Mouse (Mus musculus) CD4-positive, CD25-positive, alpha-beta regulatory T cell, adult 2 months (primary cell): ENCODE results near the gene Slc25a47.

ENCODE experiments used
- DNase-seq: peaks from one replicate; pipeline ENCODE4 v3.0.0-alpha.2; 2012; ENCODE audit warnings: low read depth, low spot score

Slc25a47 gene

DNA sequence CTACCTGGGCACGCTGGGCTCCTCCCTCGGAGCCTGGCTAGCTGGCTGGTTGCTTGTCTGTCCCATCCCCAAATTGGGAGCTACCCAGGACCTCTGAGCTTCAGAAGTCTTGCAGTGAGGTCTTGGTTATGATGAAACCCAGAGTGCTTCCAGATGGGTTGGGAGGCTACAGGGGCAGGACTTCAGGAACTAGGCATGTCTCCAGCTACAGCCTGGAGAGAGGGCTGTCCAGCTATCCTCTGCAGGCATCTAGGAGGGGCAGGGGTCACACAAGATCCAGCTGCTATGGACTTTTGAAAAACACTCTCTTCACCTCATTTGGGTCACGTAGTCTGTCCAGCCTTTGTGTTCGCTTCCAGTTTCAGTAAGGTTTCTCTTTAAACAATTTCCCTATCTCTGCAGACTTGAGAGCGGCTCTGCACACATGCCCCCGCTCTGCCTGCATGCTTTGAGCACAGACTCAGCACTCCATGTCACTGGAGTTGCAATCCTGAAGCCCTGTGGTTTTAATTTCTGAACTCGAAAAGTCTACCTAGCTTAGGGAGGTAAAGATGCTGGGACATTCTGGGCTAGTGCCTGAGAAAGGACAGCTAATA is 21.8 kb downstream of the Slc25a47 start:
- DNase-seq: no peak

DNA sequence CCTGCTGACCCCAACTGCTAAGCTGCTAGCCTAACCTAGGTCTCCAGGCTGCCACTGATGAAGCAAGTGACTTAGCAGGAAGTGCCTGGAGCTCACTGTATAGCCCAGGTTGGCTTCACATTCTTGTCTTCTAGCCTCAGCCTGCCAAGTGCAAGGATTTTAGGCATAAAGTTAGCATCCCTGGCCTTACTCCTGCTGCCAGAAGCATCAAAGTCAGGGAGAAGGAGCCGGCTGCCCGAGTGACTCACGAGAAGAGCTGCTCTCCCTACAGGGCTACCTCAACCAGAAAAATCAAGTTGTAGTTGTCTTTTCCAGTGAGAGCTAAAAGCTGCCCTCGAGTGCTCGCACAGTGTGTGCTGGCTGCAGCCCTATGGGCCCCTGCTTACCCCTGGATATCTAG is 22.6 kb downstream of the Slc25a47 start:
- DNase-seq: no peak

DNA sequence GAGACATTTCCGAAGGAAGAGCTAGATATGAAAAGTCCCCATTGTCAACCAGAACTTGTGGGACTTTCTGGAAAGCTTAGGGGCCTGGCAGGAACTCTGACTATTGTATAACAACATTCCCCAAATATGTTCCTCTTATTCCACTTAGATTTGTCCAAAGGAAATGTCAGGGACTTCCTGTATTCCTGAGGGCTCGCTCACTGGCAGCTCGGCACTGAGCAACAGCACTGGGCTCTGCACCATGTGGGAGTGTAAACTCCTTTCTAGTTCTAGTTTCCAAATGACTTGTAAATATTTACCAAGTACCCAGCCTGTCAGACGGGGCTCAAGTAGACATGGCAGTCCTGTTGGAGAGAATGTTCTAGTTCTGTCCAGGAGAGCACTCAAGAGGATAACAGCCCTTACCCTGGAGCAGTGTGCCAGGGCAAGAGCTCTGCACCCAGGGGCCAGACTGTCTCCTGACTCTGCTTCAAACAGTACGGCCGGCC is 29.2 kb downstream of the Slc25a47 start:
- no peak for DNase-seq

- DNase-seq: peak; percentile 36
Measured at GRCm38 (mm10) chr12:108869575-108869974, 33.7 kb downstream of the Slc25a47 start.

- DNase-seq: no peak
Measured at GRCm38 (mm10) chr12:108873122-108873521, 37.3 kb downstream of the Slc25a47 start.

GRCm38 (mm10) chr12:108879138-108879537 is 43.3 kb downstream of the Slc25a47 start:
- DNase-seq: no peak

- no peak for DNase-seq
Measured at GRCm38 (mm10) chr12:108880606-108881005, 44.8 kb downstream of the Slc25a47 start.

- no peak for DNase-seq
Measured at GRCm38 (mm10) chr12:108881192-108881591, 45.3 kb downstream of the Slc25a47 start.

- no peak for DNase-seq
Measured at GRCm38 (mm10) chr12:108882776-108883175, 46.9 kb downstream of the Slc25a47 start.

DNA sequence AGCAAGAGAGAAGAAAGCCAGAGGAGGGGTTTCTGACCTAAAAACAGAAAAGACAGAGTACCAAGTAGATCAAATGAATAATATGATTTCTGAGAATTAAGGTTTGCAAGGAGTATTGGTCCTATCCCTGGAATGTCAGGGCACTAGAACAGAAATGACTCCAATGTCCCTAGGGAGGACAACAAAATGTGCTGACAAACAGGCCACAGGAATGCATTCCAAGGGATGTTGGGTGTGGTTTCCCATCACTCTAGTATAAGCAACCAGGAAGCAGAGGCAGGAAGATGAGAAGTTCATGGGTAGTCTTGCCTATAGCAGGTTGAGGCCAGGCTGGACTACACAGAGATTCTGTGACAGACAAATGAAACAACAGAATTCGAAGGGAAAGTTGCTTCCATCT is 50.1 kb downstream of the Slc25a47 start:
- no peak for DNase-seq

GRCm38 (mm10) chr12:108887077-108887476 is 51.2 kb downstream of the Slc25a47 start:
- DNase-seq: no peak

GRCm38 (mm10) chr12:108888632-108889031 is 52.8 kb downstream of the Slc25a47 start:
- DNase-seq: no peak

GRCm38 (mm10) chr12:108892989-108893714 is 57.3 kb downstream of the Slc25a47 start, which contains the start of gene Wdr25:
Gene Wdr25, plus strand, starts transcription at chr12:108893631.
- DNase-seq: peak; percentile 53

DNA sequence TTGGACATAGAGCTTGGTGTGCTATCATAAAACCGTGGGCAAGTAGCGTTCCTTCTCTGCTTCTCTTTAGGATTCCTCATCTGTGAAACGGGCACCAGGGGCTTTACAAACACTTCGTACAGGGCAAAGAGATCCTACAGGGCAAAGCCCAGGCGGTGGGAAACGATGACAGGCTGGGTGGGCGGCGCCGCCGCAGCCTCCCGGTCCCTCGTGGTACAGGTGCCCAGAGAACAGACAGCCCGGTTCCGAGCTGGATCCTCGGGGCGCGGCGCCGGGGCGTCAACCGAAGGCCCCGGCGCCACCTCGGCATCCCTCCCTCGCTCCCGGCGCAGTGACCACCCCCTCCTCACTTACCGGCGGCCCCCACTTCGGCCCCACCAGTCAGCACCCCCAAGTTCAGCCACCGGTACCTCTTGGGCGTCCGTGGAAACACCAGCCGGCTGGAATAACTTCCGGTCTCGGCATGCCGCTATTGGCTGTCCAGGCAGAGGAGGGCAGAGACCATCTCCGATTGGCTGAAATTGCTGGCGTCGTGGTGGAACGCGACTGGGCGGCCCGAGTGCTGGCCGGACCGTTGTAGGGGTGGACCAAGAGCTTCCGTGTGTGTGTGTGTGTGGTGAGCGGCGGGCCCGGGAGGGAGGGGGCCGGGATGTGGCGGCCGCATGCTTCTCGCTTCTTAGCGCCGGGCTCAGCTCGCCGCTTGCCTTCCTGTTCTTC is 58.0 kb downstream of the Slc25a47 start, which contains the start of gene Wars:
TSS of gene Wars (minus strand) at position 460 of the 717 bp plus-strand sequence.
- peak; percentile 93 for DNase-seq

GRCm38 (mm10) chr12:108894432-108894816 is 58.6 kb downstream of the Slc25a47 start:
- no peak for DNase-seq

DNA sequence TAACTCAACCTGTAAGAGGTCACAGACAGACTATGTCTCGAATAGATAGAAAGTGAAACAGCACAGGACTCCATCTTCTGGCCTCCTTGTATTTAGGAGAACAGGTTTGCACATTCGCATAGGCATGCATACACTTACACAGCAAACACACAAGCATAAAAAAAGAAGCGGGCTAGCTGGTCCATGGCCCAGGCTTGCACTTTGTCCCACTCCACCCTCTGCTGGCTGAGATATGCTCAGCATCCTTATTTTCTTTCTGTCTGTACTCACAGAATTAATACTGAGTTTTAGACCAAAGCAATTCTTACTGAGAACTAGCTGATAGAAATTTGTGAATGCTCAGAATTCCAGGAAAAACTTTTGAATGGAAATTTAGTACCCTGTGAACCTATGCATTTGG is 60.2 kb downstream of the Slc25a47 start:
- peak; percentile 50 for DNase-seq

- no peak for DNase-seq
Measured at GRCm38 (mm10) chr12:108901346-108901745, 65.5 kb downstream of the Slc25a47 start.

DNA sequence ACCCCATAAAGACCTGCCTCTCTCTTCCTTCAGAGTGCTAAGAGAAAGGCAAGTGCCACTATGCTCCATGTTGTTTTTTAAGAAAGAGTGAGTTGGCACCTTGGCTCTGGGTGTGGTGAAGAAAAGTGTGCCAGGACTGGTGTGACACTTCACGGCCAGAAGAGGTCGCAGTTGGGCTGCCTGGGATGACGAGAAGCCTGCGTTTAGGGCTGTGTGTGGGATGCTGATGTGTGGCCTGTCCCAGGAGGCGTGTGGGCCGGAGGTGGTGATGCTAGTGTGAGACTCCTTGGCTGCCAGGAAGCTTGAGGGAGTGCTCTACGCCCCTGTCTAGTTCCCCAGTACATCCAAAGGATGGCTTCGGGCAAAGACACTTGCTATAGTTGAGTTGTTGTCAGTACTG is 67.1 kb downstream of the Slc25a47 start:
- DNase-seq: peak; percentile 78

DNA sequence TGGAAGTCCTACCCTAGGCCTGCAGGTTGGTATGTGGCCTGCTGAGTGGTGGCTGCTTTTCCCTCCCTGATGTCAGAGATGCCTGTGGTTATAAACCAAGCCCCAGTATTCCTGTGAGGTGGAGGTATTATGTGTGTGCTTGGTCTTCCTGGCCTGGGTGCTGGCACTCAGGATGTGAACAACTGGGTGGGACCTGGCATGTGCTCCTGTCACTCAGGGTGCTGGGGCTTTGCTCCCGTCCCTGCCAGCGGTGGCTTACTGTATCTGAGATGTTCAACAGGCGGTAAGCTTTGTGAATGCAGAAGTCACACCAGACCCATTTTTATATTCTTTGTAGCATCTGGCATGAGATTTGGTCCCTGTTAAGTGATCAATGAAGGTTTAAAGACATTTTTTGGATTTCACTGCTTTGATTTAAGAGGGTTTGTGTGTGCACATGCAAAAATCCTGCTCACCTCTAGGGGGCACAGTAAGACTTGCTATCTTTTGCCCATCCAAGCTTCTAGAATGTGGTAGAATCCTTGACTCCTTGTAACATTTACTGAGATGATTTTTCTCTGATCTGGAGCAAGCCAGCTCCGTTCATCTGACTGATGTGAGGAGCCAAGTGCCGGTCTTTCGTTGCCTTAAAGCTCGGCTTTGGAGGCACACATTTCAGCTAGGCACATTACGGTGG is 67.9 kb downstream of the Slc25a47 start:
- peak; percentile 51 for DNase-seq

- DNase-seq: no peak
Measured at GRCm38 (mm10) chr12:108904276-108904653, 68.4 kb downstream of the Slc25a47 start.

DNA sequence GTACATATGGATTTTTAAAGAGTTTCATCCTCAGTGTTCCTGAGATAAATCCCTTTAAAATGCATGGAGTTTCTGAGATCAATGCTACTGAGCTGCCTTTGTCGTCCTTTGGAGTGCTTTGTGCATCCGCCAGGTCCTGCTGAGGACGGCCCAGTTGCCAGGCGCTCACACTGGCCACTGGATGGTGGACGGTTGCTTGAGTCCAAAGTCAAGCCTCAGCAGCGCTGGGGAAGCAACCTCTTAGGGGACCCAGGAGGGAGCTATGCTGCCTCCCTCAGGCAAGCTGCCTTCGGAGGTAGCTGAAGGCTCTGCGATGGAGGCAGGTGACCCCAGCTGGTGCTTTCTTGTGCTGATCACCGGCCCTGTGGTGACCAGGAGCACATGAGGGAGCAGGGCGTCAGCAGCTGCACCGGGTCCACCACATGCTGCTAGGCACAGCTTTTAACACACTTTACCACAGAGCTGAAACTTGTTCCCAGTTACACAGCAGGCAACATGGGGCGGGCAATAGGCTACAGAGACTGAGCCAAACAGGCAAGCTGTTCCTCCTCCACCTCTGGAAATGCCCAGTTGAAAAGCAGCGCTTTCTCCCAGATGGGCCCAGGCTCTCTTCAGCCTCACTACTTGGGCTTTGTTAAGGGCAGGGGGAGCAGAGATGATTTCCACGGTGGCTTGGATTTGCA is 69.9 kb downstream of the Slc25a47 start:
- DNase-seq: no peak
